Mouse (Mus musculus): Measurements from ENCODE around the gene Ddx21.

- TF ChIP-seq CTCF (IDR thresholded peaks at IDR 0.05) (no peak), EP300 (IDR thresholded peaks at IDR 0.05) (no peak)
These were observed 19.4 kb downstream of the Ddx21 start for GRCm38 (mm10) chr10:62582701-62583100.
